Mouse (Mus musculus) mouse embryonic stem cell (cell line): ENCODE results near the gene Rbm8a.
"Not testable (repeated sequence)": the region's sequence is repeated elsewhere in the genome, so short reads cannot be mapped to it uniquely, and the experiment has no call there.

Experiments
- in situ Hi-C, 2 experiments: fragments of 300-500 bp; cut with MboI; formaldehyde crosslinking; loops; 1 replicate in 1 of 2; 3 replicates in 1 of 2; pipeline ENCODE4 v1.14.3; 2019 to 2020; ENCODE audit warnings: low sequenced_read_pairs in 2 of 2, low pct_unique_long_range_greater_than_20kb in 1 of 2, mixed read lengths in 1 of 2; ENCODE audit not compliant: unreplicated experiment in 1 of 2

Gene Rbm8a

GRCm38 (mm10) chr3:96663432-96664239 is 33.9 kb downstream of the Rbm8a start:
- in situ Hi-C loops: loop anchor here (5.0 kb wide), 1 partner anchor 39 kb away; no protein-coding TSS in a partner anchor

DNA sequence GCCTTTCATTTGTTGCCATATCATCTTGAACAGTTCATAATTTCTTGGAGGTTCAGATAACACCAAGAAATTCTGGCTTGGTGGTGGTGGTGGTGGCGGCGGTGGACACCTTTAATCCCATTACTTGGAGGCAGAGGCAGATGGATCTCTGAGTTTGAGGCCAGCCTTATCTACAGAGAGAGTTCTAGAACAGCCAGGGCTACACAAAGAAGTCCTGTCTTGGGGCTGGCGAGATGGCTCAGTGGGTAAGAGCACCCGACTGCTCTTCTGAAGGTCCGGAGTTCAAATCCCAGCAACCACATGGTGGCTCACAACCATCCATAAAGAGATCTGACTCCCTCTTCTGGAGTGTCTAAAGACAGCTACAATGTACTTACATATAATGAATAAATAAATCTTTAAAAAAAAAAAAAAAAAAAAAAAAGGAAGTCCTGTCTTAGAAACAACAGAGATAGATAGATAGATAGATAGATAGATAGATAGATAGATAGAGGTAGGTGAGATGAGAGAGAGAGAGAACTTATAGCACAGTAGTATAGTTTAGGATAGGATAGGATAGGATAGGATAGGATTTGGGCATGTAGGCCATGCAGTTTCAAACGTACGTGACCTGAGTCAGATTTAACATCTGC is 36.1 kb downstream of the Rbm8a start:
- in situ Hi-C loops: not testable (repeated sequence)

DNA sequence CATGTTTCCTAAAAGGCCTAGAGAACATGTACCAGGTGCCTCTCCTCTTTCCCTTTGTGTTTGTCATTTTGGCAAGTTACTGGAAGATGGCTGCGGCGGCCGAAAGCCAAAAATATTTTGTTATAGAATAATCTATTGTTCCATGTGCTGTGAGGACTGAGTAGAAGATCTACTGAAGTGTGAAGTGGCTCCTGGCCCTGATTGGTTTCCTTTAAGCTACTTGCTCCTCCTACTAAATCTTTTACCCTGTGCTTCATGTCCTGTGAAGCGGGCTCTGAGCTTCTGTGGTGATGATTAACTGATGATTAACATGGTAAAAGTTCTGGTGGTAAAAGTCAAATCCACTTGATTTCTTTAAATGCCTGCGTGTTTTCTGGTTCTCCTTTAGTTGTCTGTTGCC is 37.2 kb downstream of the Rbm8a start:
- in situ Hi-C loops: no loop called here

DNA sequence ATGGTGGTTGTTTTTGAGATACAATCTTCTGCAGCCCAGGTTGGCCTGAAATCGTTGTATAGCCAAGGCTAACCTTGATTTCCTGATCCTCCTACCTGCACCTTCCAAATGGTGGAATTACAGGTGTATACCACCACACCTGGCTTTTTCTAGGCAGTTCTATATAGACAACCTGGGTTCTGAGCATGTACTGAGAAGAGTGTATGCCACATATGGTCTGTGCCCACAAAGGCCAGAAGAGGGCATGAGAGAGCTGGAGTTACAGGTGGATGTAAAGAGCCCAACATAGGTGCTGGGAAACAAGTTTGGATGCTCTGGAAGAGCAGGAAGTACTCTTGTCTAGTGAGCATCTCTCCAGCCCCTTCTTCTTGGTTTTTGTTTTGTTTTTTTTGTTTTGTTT is 37.6 kb downstream of the Rbm8a start:
- in situ Hi-C loops: no loop called here

- in situ Hi-C loops: no loop called here
These were observed 38.8 kb downstream of the Rbm8a start for GRCm38 (mm10) chr3:96668424-96669067.

DNA sequence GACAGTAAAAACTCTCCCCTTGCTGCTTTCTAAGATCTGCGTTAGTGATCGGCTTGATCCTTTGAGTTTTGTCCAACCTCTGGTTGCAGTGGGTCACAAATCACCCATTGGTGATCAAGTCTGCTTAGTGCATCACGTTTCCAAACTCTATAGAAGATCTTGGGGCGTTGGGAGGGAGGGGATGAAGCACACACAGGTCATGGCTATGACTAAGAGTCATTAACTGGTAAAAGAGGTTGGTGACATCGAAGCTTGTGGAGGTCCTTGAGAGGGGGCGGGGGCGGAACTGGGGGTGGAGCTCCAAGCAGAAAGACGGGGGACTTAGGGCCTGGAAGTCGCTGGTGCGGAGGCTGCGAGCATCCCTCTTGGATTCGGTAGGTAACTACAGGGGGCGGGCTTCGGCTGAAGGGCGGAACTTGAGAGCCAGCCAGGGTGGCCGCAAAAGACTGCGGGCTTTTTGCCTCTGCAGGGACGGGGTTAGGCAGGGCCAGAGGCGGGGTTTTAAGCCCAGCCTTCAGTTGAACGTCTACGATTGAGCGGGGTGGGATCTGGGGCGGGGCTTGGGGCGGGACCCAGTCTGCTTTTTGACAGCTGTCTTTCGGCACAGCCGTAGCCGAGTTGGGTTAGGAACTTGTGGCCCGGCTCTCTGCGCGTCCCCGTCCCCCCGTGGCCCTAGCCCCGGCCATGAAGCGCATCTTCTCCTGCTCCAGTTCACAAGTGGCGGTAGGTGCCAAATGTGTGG is 40.2 kb downstream of the Rbm8a start, which contains the start of gene Ankrd35:
Gene Ankrd35 (plus strand): TSS at position 405 of the 742 bp plus-strand sequence.
- in situ Hi-C loops: no loop called here

GRCm38 (mm10) chr3:96671519-96671918 is 41.8 kb downstream of the Rbm8a start:
- in situ Hi-C loops: no loop called here

DNA sequence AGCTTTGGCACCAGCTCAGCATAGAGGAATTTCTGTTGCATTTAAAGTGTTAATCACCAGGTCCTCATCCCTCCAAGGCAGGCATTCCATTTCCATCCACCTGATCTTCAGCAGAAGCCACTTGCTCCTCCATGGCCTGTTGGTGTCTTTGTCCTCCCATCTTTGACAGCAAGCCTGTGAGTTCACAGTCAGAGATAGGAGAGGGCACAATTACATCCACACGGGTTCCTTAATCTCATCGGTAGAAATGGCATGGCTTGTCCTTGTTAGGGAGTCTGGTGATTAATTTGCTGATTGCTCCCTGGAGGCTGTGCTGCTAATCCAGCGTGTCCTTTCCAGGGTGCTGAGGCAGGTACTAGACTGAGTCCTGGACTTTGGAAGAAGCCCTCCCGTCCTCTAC is 43.8 kb downstream of the Rbm8a start:
- in situ Hi-C loops: no loop called here

DNA sequence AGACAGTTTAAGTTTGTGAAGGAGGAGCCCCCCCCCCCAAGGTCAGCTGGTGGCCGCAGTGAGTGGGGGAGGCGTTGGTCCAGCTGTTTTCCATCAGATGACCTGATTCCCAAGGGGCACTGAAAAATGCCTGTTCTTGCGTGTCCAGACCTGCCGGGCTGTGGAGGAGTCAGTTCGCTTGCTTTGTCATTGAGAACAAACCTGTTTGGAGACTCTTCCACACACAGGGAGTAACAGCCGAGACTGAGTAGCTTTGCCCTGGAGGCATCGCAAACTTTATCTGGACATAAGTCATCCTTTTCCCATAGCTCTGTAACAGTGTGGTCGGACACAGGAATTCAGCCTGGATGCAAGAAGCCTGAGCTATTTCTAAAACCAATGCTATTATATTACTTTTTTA is 44.7 kb downstream of the Rbm8a start:
- in situ Hi-C loops: no loop called here

GRCm38 (mm10) chr3:96675171-96675570 is 45.4 kb downstream of the Rbm8a start:
- in situ Hi-C loops: no loop called here

DNA sequence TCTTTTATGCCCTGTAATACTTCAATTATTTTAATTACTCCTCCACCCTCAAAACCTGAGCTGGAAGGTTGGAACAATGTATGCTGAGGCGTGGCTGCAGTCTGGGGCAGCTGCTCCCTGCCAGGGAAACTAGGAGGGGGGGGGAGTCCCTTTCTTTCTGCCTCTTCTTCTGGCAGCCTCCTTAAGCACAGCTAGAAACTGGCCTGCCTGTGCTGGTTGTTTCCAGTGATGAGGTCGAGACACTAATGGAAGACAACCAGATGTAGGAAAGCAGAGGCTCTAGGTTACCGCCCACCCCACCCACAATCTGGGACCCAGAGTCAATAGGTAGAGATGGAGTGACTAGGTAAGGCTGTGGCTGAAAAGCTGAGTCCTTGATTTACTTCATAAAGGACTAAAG is 46.0 kb downstream of the Rbm8a start:
- in situ Hi-C loops: no loop called here

DNA sequence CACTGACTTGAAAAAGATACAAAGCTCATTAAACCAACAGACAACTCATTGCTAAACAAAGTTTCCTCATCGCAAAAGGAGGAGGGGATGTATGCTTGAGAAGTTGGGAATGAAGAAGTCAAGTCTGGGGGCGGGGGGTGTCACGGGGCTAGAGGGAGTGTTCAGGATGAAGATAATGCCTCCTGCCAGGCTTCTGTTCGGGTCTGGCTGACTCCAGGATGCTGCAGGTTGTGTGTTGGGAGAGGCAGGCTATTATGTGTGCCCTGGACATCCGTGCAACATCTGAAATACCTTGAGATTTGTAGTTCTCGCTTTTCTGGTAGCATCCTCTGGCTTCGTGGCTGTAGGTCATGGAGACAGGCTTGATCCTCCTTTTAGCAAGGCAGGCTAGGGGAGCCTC is 48.7 kb downstream of the Rbm8a start:
- in situ Hi-C loops: no loop called here

DNA sequence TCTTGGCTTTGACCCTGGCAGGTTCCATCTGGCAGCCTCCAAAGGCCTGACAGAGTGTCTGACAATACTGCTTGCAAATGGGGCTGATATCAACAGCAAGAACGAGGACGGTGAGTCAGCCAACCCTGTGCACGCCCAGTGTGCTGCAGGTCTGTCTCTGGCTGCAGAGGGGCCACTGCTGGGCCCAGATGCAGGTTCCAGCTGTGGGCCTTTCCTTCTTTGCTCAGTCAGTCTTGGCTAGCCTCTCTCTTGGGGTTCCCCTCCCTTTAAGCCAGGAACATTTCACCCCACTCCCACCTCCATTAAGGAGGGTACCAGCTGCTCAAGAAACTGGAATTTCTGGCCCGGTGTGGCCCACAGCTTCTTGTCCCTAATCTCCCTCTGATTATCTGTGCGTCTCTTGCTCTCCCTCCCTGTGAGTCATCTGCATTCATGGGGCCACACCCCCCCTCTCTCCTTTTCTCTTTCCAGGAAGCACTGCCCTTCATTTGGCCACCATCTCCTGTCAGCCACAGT is 49.5 kb downstream of the Rbm8a start:
- in situ Hi-C loops: no loop called here

- in situ Hi-C loops: no loop called here
These were observed 50.7 kb downstream of the Rbm8a start for GRCm38 (mm10) chr3:96680269-96680956.
